Mouse (Mus musculus) mouse trophoblast stem cell (cell line): ENCODE measurements around the gene Grik4.

Experiments used
- in situ Hi-C, 2 experiments: fragments of 300-500 bp; cut with MseI, MboI; formaldehyde crosslinking; loops; 2 replicates in 1 of 2; 3 replicates in 1 of 2; pipeline ENCODE4 v1.15.1; 2025

Gene Grik4

DNA sequence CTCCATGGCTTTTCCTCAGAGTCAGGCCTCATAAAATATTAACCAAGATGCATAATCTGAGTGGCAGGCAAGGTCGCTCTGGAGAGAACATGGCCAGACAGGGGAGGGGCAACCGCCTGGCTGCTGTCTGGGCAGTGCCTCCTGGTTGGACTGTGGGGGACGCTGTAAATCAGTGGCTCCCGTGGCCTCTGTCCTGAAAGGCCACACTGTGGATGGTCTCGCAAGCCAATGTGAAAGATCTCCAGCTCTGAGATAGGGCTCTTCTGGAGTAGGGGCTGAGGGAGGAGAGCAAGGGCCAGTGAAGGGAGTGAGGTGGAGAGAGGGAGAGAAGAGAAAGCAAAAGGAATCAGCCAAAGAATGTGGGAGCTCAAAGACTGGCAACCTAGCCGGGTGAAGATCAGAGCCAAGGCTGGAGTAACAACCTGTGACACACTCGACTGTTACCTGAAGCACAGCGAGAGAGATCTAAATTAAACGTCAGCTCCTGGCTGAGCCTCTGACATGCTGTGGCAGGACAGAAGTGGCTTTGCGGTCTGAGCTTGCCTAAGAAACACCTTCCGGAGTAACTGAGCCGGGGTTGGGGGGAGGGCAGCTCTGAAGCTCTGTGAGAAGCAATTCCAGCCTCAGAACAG, 270.8 kb downstream of the Grik4 start:
- in situ Hi-C loops, result no loop called here

- in situ Hi-C loops, result no loop called here
Measured at GRCm38 (mm10) chr9:42672982-42673381, 271.3 kb downstream of the Grik4 start.

- in situ Hi-C loops, result no loop called here
Measured at GRCm38 (mm10) chr9:42670619-42671018, 273.7 kb downstream of the Grik4 start.

GRCm38 (mm10) chr9:42661481-42661880, 282.8 kb downstream of the Grik4 start:
- in situ Hi-C loops, result no loop called here

GRCm38 (mm10) chr9:42652756-42653155, 291.5 kb downstream of the Grik4 start:
- in situ Hi-C loops, result no loop called here

DNA sequence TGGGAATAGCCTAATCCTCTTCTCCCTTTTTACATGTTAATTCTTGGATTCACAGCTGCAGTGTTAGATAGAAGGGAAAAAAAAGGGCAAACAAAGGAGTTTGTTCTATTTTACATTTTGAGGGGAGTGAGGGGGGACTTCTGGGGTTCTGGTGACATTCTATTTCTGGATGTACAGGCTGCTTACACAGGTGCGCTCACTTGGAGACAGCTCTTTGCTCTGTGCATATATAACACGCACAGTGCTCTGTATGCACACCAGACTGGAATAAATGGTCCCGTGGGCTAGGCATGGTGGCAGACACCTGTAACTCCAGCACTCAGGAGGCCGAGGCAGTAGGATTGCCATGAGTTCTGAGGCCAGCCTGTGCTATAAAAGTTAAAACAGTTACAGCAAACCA, 292.0 kb downstream of the Grik4 start:
- in situ Hi-C loops, result no loop called here

DNA sequence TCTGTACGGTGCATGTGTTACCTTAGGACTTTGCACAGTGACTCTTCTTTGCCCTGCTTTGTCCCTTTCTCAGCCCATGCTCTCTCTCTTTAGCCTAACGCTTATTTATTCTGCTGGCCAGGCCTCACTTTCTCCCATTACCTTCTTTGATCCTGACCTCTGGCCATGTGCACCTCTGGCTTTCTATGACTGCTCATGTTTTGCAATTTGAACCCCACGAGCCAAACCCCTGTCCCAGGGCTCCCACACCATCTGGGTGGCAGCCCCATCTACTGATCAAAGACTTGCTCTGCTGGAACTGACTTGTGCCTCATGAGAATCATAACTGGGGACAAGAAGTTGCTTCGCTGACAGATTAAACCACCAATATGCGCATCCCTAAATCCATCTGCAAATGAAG, 294.4 kb downstream of the Grik4 start:
- in situ Hi-C loops, result no loop called here

- in situ Hi-C loops, result no loop called here
Measured at GRCm38 (mm10) chr9:42648051-42648450, 296.2 kb downstream of the Grik4 start.

DNA sequence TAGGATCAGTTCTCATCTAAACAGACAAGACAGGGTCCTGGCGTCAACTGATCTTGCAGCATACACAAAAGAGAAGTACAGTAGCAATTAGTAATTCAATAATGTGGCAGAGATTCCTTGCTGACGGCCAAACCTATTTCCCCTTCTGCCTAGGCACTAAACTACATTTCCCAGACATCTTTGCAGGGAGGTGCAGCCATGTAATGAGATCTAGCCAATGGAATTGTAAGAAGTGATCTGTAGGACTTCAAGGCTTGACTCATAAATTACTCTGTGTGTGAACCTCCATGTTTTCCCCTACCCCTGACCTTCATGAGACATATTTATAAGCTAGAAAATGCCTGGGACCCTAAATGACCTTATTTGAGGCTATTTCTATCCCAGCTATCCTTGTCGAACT, 296.7 kb downstream of the Grik4 start:
- in situ Hi-C loops, result no loop called here

GRCm38 (mm10) chr9:42646821-42647220, 297.5 kb downstream of the Grik4 start:
- in situ Hi-C loops, result no loop called here

DNA sequence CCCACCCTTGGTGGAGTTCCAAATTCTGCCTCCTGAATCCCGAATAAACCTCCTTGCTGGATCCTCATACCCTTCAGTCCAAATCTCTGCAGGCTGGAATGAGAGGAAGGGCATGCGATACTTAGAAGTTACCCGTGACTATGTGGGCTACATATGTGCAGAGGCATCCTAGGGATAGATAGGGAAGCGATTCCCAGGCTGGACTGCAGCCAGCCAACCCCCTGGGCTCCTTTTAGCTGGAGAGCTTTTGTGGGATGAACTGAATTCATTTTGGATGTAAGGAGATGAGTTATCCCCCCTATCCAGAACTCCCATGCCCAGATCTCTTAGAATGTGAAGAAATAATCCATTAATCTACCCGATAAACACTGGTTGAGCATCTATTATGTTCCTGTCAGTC, 299.1 kb downstream of the Grik4 start:
- in situ Hi-C loops, result no loop called here

DNA sequence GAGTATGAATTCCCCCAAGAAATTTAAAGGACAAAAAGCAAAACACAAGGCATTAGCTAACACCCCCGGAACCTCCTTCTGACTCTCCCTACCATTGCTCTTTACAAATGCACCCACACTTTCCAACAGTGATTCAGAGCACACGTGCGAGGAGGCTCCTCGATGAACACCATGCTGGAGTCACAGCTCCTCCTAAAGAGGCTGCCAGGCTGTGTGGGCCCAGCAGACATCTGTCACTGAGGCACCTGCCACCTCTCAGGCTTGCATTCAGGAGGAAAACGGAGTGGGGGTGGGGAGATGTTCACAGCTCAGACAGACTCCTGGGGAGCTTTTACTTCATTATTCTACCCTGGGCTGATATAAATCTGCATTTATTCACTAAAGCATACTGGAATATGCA, 301.5 kb downstream of the Grik4 start:
- in situ Hi-C loops, result no loop called here

DNA sequence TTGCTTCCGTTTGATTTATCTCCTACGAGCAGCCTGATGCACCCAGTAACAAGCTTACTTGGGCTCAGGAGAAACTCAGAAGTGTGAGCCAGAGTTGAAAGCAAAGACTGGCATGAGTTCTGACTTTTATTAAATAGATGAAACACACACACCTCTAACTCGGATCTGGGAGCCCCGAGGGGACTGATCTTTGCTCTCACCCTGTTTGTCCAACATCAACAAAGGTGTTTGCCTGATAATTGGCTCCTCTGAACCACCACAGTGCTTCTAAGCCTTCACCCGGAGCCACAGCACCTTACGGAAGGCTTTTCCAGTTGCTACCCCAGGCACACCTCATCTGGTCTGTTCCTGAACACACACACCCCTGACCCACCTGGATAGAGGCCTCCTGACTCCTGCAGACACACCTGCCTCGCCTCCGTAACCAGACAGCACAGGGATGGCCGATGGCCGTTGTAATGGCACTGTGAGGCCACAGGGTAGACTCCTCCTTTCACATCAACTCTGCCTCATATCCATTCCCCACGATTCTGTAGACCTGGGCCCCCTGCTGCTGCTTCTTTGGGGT, 302.7 kb downstream of the Grik4 start:
- in situ Hi-C loops, result no loop called here

GRCm38 (mm10) chr9:42636446-42636845, 307.8 kb downstream of the Grik4 start:
- in situ Hi-C loops, result no loop called here

GRCm38 (mm10) chr9:42631479-42631878, 312.8 kb downstream of the Grik4 start:
- in situ Hi-C loops, result no loop called here

DNA sequence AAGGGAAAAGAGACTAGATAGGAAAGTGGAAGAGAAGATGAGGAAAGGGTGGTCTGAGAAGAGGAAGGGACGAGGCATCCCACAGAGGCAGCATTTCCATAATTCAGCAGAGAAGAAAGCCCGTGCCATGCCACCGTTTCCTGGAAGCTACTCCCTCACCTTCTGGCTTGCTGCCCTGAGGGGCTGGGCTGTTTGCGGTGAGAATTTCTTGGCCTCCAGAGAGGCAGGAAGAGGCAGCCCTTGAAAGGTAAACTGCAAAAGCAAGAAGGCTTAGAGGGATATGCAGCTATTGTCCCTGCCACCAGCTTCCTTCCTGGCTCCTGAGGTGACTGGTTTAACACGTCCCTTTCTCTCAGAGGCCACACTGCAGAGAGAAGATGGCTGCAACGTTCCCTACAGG, 316.7 kb downstream of the Grik4 start:
- in situ Hi-C loops, result no loop called here

DNA sequence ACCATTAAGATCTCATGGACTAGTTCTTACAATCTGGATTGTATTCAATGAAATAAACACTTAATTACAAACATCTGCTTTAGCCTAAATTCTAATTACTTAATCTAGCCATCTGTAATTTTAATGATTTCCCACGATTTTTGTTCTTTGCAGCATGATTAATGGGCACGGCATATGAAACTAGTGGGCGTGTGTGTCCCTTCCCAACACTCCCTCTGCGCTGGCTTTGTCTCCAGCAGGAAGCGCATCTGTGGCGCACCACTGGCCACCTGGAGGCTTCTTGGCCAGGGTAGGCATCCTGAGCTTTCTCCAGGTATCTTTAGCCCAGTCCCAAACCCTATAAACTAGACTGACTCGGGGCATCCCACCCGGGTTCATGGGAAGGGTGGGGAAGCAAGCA, 317.1 kb downstream of the Grik4 start:
- in situ Hi-C loops, result no loop called here

- in situ Hi-C loops, result no loop called here
Measured at GRCm38 (mm10) chr9:42626226-42626775, 318.0 kb downstream of the Grik4 start.

DNA sequence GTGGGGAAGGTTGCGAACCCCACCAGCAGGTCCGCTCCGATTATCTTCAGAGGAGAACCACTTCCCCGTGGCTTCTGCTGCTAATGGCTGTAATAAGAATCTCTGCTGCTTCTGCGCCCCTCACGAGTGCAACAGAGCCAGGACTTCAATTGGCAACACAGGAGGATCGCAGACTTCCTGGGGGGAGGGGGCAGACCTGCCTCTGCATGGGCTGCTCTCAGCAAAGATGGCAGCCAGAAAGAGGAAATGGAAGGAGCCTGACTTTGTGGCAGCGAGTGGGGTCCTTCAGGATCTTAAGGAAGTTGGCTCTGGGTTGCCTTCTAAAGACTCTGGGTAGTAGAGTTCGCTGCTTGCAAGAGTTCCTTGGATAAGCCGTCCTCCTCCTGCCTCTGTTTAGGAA, 329.9 kb downstream of the Grik4 start:
- in situ Hi-C loops, result no loop called here

GRCm38 (mm10) chr9:42613827-42614226, 330.5 kb downstream of the Grik4 start:
- in situ Hi-C loops, result no loop called here

DNA sequence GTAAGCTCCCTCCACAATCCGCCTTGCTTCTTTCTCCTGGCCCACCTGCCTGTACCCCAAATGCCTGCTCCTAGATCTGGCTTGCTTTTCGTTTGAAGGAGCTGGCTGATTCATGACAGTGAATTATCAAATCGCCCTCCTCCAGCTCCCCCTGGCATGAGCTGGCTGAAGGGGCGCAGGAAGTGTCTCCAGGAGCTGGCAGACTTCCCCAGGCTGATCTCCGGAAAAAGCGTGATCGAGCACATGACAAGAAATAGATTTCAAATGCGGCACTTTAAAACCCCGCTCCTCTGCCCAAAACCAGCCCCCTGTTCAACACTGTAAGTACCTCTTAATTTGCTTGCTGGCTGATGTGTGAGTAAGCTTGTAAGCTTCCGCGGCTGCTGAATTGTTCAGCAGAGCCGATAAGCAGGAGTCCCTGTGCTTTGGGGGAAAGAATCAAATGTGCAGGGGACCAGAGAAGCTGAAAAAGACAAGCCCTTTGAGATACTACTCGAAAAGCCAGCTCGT, 331.8 kb downstream of the Grik4 start:
- in situ Hi-C loops, result no loop called here

- in situ Hi-C loops, result no loop called here
Measured at GRCm38 (mm10) chr9:42601445-42601844, 342.8 kb downstream of the Grik4 start.

DNA sequence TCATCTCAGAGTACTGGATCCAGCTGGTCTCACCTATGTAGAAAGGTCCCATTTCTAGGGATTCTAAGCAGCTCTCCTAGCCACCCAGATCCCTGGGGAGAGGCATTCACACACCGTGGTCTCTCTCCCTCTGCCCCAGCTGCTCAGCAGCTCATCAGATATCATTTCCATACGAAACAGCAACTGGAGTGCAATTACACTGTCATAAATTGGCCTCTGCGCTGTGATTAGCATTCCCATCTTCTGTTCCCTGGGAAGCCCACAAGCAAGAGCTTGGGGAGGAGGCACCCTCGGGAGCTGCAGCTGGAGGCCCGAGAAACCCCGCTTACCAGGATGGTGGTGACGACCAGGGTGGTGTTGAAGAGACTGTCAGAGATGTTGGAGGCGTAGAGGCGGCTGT, 346.8 kb downstream of the Grik4 start:
- in situ Hi-C loops, result no loop called here
